Mouse (Mus musculus): ENCODE data around the gene V1ra8.
"Not testable (repeated sequence)": the region's sequence is repeated elsewhere in the genome, so short reads cannot be mapped to it uniquely, and the experiment has no call there.

The V1ra8 gene

DNA sequence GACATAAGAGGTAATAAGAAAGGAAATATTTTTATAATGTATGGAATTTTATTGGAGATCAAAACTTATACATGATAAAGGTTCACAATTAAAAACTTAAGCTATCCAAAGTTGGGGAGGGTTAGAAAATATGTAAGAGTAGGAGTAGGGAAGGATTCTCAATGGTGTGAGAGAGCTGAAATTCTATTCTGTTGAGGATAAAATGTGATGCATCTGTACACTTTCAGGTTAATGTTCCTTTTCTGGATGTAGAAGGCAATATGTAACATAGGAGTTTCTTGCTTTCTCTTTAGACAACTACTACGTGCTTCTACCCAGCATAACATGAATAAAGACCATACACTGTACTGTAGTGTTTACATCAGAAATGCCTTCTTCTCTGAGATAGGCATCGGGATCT lies at the start of gene V1ra8:
Gene V1ra8 (plus strand): TSS at position 301 of the 400 bp plus-strand sequence.
- not testable (repeated sequence) for DNase-seq (ENCODE audit: low spot score)

DNA sequence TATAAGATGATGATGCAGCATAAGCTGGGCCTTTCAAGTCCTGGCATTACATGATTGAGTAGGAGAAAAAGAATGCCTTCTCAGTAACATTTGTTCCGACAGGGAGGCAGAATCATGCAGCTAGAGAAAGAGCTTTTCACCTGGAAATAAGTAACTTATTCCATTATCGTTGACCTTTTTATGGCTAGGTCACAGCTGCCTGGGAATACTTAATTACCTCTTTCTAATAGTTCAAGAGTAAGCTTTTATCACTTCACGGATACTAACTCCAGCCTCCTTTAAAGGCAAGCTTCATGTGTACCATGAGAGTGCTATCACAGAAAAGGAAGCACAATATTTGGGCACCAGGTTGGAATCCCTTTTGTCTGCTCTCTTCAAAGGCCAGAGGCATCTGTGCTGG lies 42.5 kb upstream of the V1ra8 start:
- no peak for DNase-seq (ENCODE audit: low spot score)

GRCm38 (mm10) chr6:90174508-90174907 lies 28.1 kb upstream of the V1ra8 start, which contains the start of gene Vmn1r52:
Vmn1r52 (plus strand) TSS chr6:90174808.
- DNase-seq (ENCODE audit: low spot score), result no peak

DNA sequence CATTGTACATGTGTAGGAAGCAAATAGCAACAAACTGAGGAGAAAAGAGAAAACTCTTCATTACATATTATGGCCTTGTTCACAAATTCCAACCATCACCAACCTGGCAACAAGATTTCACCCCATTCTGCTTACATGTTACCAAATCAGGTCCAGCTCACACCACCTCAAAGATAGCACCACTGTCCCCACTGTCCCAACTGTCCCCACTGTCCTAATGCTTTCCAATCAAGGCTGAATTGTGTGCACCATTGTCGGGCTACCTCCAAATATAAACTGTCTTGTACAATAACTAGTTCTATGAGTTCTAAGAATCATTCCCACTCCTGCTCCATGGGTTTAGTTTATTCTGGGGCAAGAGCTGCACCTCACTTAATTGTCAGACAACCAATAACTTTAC lies 21.7 kb downstream of the V1ra8 start, which contains the start of gene Vmn1r53:
Gene Vmn1r53 (minus strand): TSS at position 101 of the 400 bp plus-strand sequence.
- no peak for DNase-seq (ENCODE audit: low spot score)

DNA sequence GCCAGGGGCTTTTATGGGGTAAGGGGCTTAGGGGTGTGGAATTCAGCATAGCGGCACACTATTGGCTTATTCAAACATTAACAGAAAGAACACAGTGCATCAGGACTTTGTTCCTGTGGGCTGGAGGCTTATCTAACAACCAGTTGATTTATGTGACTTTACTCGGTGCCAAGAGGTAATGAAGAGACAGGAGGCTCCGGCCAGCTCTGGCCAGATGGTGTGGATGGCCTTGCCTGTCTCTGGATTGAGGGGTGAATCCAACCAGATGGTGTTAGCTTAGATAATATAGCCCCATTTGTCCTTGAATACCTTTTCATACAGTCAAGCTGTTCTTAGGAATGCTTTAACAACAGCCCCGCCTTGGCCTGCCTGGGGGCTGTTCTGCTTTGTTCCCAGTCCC lies 29.5 kb downstream of the V1ra8 start:
- DNase-seq (ENCODE audit: low spot score), result not testable (repeated sequence)

GRCm38 (mm10) chr6:90232681-90233080 lies 30.1 kb downstream of the V1ra8 start:
- no peak for DNase-seq (ENCODE audit: low spot score)

- no peak for DNase-seq (ENCODE audit: low spot score)
Measured at GRCm38 (mm10) chr6:90244019-90244418, 41.4 kb downstream of the V1ra8 start.

DNA sequence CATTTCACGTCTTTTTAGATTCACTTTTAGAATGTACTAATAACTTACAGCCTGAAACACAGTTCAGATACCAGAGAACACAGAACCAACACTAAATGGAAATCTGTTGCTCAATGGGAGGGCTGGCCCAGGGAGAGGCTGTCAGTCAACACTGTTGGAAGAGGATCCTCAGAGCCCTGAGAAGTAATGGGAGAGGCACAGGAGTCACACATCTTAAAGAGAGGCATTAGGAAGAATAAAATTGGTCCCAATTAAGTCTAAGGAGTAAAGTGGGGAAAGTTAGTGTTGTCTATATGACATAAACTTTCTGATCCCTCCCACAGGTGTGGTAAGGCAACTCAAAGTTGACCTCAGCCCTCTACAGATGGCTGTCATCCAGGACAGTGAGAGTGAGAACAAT lies 43.4 kb downstream of the V1ra8 start, which contains the start of gene Vmn1r54:
Gene Vmn1r54 (plus strand): TSS at position 301 of the 400 bp plus-strand sequence.
- no peak for DNase-seq (ENCODE audit: low spot score)

Data from ovary, postnatal 36 days (tissue).